Mouse (Mus musculus) CH12.LX (cell line): ENCODE measurements around the gene Uqcc3. TPM values are rescaled to one million over a fixed set of nuclear protein-coding genes. Genes with fewer than 3 reads are reported as not detected.
"Not testable (repeated sequence)": the region's sequence is repeated elsewhere in the genome, so short reads cannot be mapped to it uniquely, and the experiment has no call there.

Source experiments
- DNase-seq: peaks from one replicate; pipeline ENCODE4 v3.0.0-alpha.2; 2013; ENCODE audit errors: extremely low read depth
- H3K27ac ChIP-seq: 2 replicates; pipeline ENCODE4 v1.5.1; 2012; ENCODE audit warnings: low read depth, mild to moderate bottlenecking, control low read depth, moderate library complexity; ENCODE audit not compliant: insufficient read depth
- H3K27me3 ChIP-seq: replicated peaks from 2 replicates; pipeline ENCODE3; 2012; ENCODE audit warnings: inconsistent platforms
- H3K36me3 ChIP-seq, 2 experiments: replicated peaks in 1 of 2; 2 replicates each; pipeline versions ENCODE3 to v1.6.1; 2012; ENCODE audit warnings: inconsistent platforms in 1 of 2, low read length in 1 of 2, mild to moderate bottlenecking in 1 of 2, mixed read lengths in 1 of 2, moderate library complexity in 1 of 2; ENCODE audit not compliant: control insufficient read depth in 1 of 2, insufficient read depth in 1 of 2
- H3K4me1 ChIP-seq, 2 experiments: 2 replicates each; pipeline ENCODE4 v1.6.1; 2012; ENCODE audit warnings: inconsistent platforms in 1 of 2, moderate library complexity in 1 of 2; ENCODE audit not compliant: insufficient read depth in 2 of 2, control insufficient read depth in 1 of 2
- H3K4me2 ChIP-seq: 2 replicates; pipeline ENCODE4 v1.6.1; 2012; ENCODE audit warnings: low read depth, mild to moderate bottlenecking, control low read depth; ENCODE audit not compliant: poor library complexity, insufficient read depth, severe bottlenecking
- H3K4me3 ChIP-seq, 3 experiments: fragments of 150-350 bp in 1 of 3; sonication (generic) in 1 of 3; replicated peaks in 1 of 3; 2 replicates each; pipeline versions ENCODE3 to v1.5.1; 2011 to 2012; ENCODE audit warnings: low read depth in 2 of 3, low read length in 2 of 3, mild to moderate bottlenecking in 2 of 3, moderate library complexity in 2 of 3, control low read depth in 1 of 3, improper control_type of control experiment in 1 of 3, inconsistent platforms in 1 of 3, mixed read lengths in 1 of 3; ENCODE audit not compliant: poor library complexity in 1 of 3
- H3K79me2 ChIP-seq: replicated peaks from 2 replicates; pipeline ENCODE4 v1.6.1; 2012; ENCODE audit warnings: mild to moderate bottlenecking, moderate library complexity; ENCODE audit not compliant: control insufficient read depth, poor library complexity, insufficient read depth, severe bottlenecking; ENCODE audit errors: extremely low read depth
- H3K9ac ChIP-seq: 2 replicates; pipeline ENCODE4 v1.6.1; 2012; ENCODE audit warnings: low read depth, mild to moderate bottlenecking, control low read depth, moderate library complexity; ENCODE audit not compliant: insufficient read depth
- H3K9me3 ChIP-seq: replicated peaks from 2 replicates; pipeline ENCODE3; 2012; ENCODE audit warnings: low read length, inconsistent platforms, mixed read lengths
- CTCF ChIP-seq, 2 experiments: IDR thresholded peaks in 1 of 2; conservative IDR thresholded peaks in 1 of 2; 2 replicates each; pipeline ENCODE4 v1.5.1; 2011 to 2012; ENCODE audit warnings: low read depth in 2 of 2, low read length in 2 of 2, improper control_type of control experiment in 1 of 2, inconsistent platforms in 1 of 2, mild to moderate bottlenecking in 1 of 2, moderate library complexity in 1 of 2
- E2F4 ChIP-seq: IDR thresholded peaks from 2 replicates; pipeline ENCODE4 v1.6.1; 2011; ENCODE audit warnings: low read depth, low read length, improper control_type of control experiment; ENCODE audit not compliant: insufficient replicate concordance
- ELF1 ChIP-seq: IDR thresholded peaks from 2 replicates; pipeline ENCODE4 v1.6.1; 2014; ENCODE audit warnings: low read depth, mild to moderate bottlenecking, inconsistent platforms, low read length, improper control_type of control experiment
- EP300 ChIP-seq: IDR thresholded peaks from 2 replicates; pipeline ENCODE4 v1.6.1; 2011; ENCODE audit warnings: low read length, improper control_type of control experiment
- GABPA ChIP-seq: IDR thresholded peaks from 2 replicates; pipeline ENCODE4 v1.6.1; 2012; ENCODE audit warnings: low read depth, low read length, improper control_type of control experiment, inconsistent platforms; ENCODE audit not compliant: insufficient replicate concordance
- IRF4 ChIP-seq: IDR thresholded peaks from 2 replicates; pipeline ENCODE4 v1.6.1; 2014; ENCODE audit warnings: low read depth, mild to moderate bottlenecking, inconsistent platforms, low read length, improper control_type of control experiment
- MAX ChIP-seq: IDR thresholded peaks from 2 replicates; pipeline ENCODE4 v1.6.1; 2011; ENCODE audit warnings: low read length, improper control_type of control experiment
- MXI1 ChIP-seq: IDR thresholded peaks from 2 replicates; pipeline ENCODE4 v1.6.1; 2011; ENCODE audit warnings: mild to moderate bottlenecking, low read depth, low read length, improper control_type of control experiment
- POLR2AphosphoS2 ChIP-seq: IDR thresholded peaks from 2 replicates; pipeline ENCODE4 v1.6.1; 2011; ENCODE audit warnings: low read depth, low read length, improper control_type of control experiment
- RAD21 ChIP-seq: IDR thresholded peaks from 2 replicates; pipeline ENCODE4 v1.6.1; 2011; ENCODE audit warnings: low read depth, mild to moderate bottlenecking, low read length, improper control_type of control experiment, moderate library complexity
- SIN3A ChIP-seq: IDR thresholded peaks from 2 replicates; pipeline ENCODE4 v1.6.1; 2012; ENCODE audit warnings: low read length, improper control_type of control experiment, inconsistent platforms
- SMC3 ChIP-seq: IDR thresholded peaks from 2 replicates; pipeline ENCODE4 v1.6.1; 2011; ENCODE audit warnings: low read depth, low read length, improper control_type of control experiment
- TBP ChIP-seq: conservative IDR thresholded peaks from 2 replicates; pipeline ENCODE4 v1.6.1; 2011; ENCODE audit warnings: low read depth, low read length, improper control_type of control experiment
- UBTF ChIP-seq: IDR thresholded peaks from 2 replicates; pipeline ENCODE4 v1.6.1; 2012; ENCODE audit warnings: low read depth, mild to moderate bottlenecking, inconsistent platforms, low read length, improper control_type of control experiment, moderate library complexity
- USF1 ChIP-seq: IDR thresholded peaks from 2 replicates; pipeline ENCODE4 v1.6.1; 2014; ENCODE audit warnings: low read depth, mild to moderate bottlenecking, inconsistent platforms, low read length, improper control_type of control experiment
- USF2 ChIP-seq: conservative IDR thresholded peaks from 2 replicates; pipeline ENCODE4 v1.6.1; 2011; ENCODE audit warnings: low read depth, low read length, improper control_type of control experiment
- ZC3H11A ChIP-seq: IDR thresholded peaks from 2 replicates; pipeline ENCODE4 v1.6.1; 2012; ENCODE audit warnings: low read depth, mild to moderate bottlenecking, inconsistent platforms, low read length, improper control_type of control experiment
- ZKSCAN1 ChIP-seq: IDR thresholded peaks from 2 replicates; pipeline ENCODE4 v1.6.1; 2012; ENCODE audit warnings: low read depth, inconsistent platforms, low read length, improper control_type of control experiment, borderline replicate concordance
- ZNF384 ChIP-seq: IDR thresholded peaks from 2 replicates; pipeline ENCODE4 v1.6.1; 2012; ENCODE audit warnings: low read depth, low read length, improper control_type of control experiment, inconsistent platforms
- dilution Hi-C: fragments of 300-500 bp; cut with MboI; formaldehyde crosslinking; loops from 2 replicates; pipeline ENCODE4 v1.14.3; 2020; ENCODE audit warnings: low sequenced_read_pairs; ENCODE audit not compliant: extremely low pct_unique_long_range_greater_than_20kb, extremely low pct_ligation_motif_present
- in situ Hi-C: fragments of 300-500 bp; cut with MboI; formaldehyde crosslinking; loops from 3 replicates; pipeline ENCODE4 v1.14.3; 2019; ENCODE audit warnings: low sequenced_read_pairs, low pct_ligation_motif_present, low pct_unique_long_range_greater_than_20kb, mixed read lengths
- polyA plus RNA-seq: library from polyadenylated mRNA; unstranded; fragments of >175 nt; gene quantifications from 2 replicates; pipeline ENCODE4 v1.2.1, GENCODE M21; 2012; ENCODE audit warnings: low read depth; ENCODE audit not compliant: insufficient read length
- total RNA-seq, 2 experiments: library from RNA; depleted of rRNA; stranded (reverse); fragments of 300-350 nt in 1 of 2; fragments of >200 nt in 1 of 2; gene quantifications; 2 replicates each; pipeline ENCODE4 v1.2.3; 2012 to 2014

The Uqcc3 gene
- total and polyA plus RNA-seq, 3 experiments, result 23.5 to 56.6 (median 42.6) TPM

DNA sequence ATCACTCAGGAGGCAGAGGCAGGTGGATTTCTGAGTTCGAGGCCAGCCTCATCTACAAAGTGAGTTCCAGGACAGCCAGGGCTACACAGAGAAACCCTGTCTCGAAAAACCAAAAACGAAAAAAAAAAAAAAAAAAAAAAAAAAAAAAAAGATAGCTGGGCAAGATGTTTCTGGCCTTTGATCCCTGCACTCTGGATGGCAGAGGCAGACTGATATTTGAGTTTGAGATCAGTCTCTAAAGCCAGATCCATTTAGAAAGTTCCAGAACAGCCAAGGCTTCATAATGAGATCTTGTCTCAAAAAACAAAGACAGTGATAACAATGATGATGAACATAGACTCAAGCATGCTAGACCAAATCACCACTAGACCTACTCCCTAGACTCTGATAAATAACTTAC lies 10.3 kb downstream of the Uqcc3 start:
- dilution Hi-C loops, H3K27ac ChIP-seq, DNase-seq, H3K9me3 ChIP-seq, H3K27me3 ChIP-seq: not testable (repeated sequence)
- peaks cover 2 to 16% of the 10 kb centered on the region in 2 experiments; a peak in 2 of 4 replicates for H3K4me1 ChIP-seq
- peaks cover 19% of the 10 kb centered on the region for H3K79me2 ChIP-seq
- peak; percentile 40; the same call in 1 of the 2 replicates for TF ChIP-seq ZNF384
- TF ChIP-seq, all 38 proteins: peak for 1; not testable (repeated sequence) for 37
- Histone ChIP-seq H3K4me3 (peak overlapping the region in 2 of 3 experiments; percentile 87 to 97), H3K9ac (peak overlapping the region; percentile 95), H3K36me3 (peaks cover 19 to 28% of the 10 kb centered on the region in 2 experiments), H3K4me2 (peak overlapping the region; percentile 92; the same call in 1 of the 2 replicates)
- in situ Hi-C loops, result not testable (repeated sequence)

DNA sequence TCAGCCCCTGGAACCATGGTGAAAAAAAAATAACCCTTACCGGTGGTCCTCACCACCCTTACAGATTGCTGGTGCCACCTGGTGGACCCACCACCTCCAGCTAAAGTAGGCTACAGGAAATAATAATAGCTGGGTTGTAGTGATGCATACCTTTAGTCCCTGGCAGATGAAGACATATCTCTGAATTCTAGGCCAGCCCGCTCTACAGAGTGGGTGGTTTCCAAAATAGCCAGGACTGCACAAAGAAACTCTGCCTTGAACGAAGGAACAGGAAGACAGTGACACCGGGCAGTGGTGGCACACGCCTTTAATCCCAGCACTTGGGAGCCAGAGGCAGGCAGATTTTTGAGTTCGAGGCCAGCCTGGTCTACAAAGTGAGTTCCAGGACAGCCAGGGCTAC lies 16.5 kb downstream of the Uqcc3 start:
- TF ChIP-seq CTCF (conservative IDR thresholded peaks at IDR 0.05 in 1 of 2, IDR thresholded peaks at IDR 0.05 in 1 of 2; ENCODE audit: low read depth in 2 of 2, low read length in 2 of 2) (peak in 1 of 2 experiments; percentile 34; a peak in 2 of 4 replicates), ZKSCAN1 (no peak), USF1 (no peak)
- no peak overlapping the region for H3K27ac ChIP-seq

GRCm38 (mm10) chr19:8859018-8859417 lies 21.7 kb downstream of the Uqcc3 start:
- no peaks in the 10 kb centered on the region for H3K79me2 ChIP-seq
- no peak overlapping the region for H3K4me2 ChIP-seq
- no peak overlapping the region for H3K4me3 ChIP-seq
- no peaks in the 10 kb centered on the region; a peak in 1 of 4 replicates for H3K4me1 ChIP-seq
- H3K36me3 ChIP-seq, result no peaks in the 10 kb centered on the region
- dilution Hi-C loops, result no loop called here
- no peak overlapping the region for H3K27ac ChIP-seq
- no peak for TF ChIP-seq GABPA
- no peak for TF ChIP-seq ZNF384
- no peak for TF ChIP-seq USF2
- TF ChIP-seq CTCF (conservative IDR thresholded peaks at IDR 0.05 in 1 of 2, IDR thresholded peaks at IDR 0.05 in 1 of 2; ENCODE audit: low read depth in 2 of 2, low read length in 2 of 2), result peak; percentile 10 to 74; a peak in 2 of 4 replicates
- no peak for TF ChIP-seq SIN3A
- TF ChIP-seq EP300, result no peak
- no peak for TF ChIP-seq MXI1
- peak; percentile 78 for TF ChIP-seq SMC3
- no peak for TF ChIP-seq POLR2AphosphoS2
- TF ChIP-seq UBTF, result no peak
- TF ChIP-seq USF1, result no peak
- no peak for TF ChIP-seq IRF4
- peak; percentile 65 for TF ChIP-seq RAD21
- no peak for TF ChIP-seq ZC3H11A
- TF ChIP-seq TBP, result no peak
- no peak for TF ChIP-seq ELF1
- TF ChIP-seq E2F4, result no peak
- no peak for TF ChIP-seq MAX
- TF ChIP-seq, all 38 proteins: peak for 3
- no peak for DNase-seq
- H3K9ac ChIP-seq, result no peak overlapping the region
- H3K27me3 ChIP-seq, result no peaks in the 10 kb centered on the region
- in situ Hi-C loops, result loop anchor here (5.0 kb wide), 1 partner anchor 243 kb away; no protein-coding TSS in a partner anchor
- H3K9me3 ChIP-seq, result no peaks in the 10 kb centered on the region

More for the DNA sequence above, 16.5 kb downstream of the Uqcc3 start:
- no peaks in the 10 kb centered on the region; a peak in 1 of 4 replicates for H3K4me1 ChIP-seq
- no peaks in the 10 kb centered on the region for H3K27me3 ChIP-seq
- H3K9me3 ChIP-seq, result no peaks in the 10 kb centered on the region
- H3K4me2 ChIP-seq, result no peak overlapping the region
- no peak overlapping the region for H3K4me3 ChIP-seq
- dilution Hi-C loops, result no loop called here
- in situ Hi-C loops, result no loop called here
- no peaks in the 10 kb centered on the region for H3K79me2 ChIP-seq
- no peaks in the 10 kb centered on the region for H3K36me3 ChIP-seq
- no peak for DNase-seq
- H3K9ac ChIP-seq, result no peak overlapping the region
